Mouse (Mus musculus) spleen, postnatal 14 days (tissue): Measurements from ENCODE around the gene Gm21637.
"Not testable (repeated sequence)": the region's sequence is repeated elsewhere in the genome, so short reads cannot be mapped to it uniquely, and the experiment has no call there.

Experiments
- DNase-seq, 2 experiments: peaks; one replicate each; pipeline ENCODE4 v3.0.0; 2021 to 2022; ENCODE audit warnings: low spot score in 2 of 2

The Gm21637 gene

GRCm38 (mm10) chrX:31961744-31962143 lies at the start of gene Gm21637:
TSS of gene Gm21637 (plus strand) at chrX:31962044.
- not testable (repeated sequence) for DNase-seq
